Mouse (Mus musculus): ENCODE results near the gene Trp73.

The Trp73 gene

GRCm38 (mm10) chr4:154140182-154140212 is at the start of gene Trp73:
TSS of gene Trp73 (minus strand) at chr4:154140208.
- in situ Hi-C loops (cut with MboI, MseI), result loop anchor here (10.0 kb wide), 1 partner anchor 1685 kb away; no protein-coding TSS in a partner anchor

DNA sequence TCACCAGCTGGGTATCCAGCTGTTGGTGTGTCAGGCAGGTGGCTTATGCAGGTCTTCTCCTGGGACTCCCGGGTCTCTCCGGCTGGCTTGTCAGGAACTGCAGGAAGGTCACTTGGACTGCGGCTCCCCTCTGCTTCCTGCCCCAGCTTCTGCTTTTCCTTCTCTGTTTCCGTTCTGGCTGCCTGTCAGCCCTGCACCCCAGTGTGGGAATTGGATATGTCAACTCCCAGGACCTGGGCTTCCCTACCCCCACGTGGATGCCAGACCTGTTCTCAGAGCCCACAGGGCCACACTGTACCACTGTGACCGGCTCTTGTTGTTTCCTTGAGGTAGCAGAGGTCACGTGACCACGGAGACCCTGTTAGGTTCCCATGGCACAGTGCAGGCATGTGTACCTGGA is 48.9 kb upstream of the Trp73 start:
- in situ Hi-C loops (cut with MboI, MseI), result no loop called here

DNA sequence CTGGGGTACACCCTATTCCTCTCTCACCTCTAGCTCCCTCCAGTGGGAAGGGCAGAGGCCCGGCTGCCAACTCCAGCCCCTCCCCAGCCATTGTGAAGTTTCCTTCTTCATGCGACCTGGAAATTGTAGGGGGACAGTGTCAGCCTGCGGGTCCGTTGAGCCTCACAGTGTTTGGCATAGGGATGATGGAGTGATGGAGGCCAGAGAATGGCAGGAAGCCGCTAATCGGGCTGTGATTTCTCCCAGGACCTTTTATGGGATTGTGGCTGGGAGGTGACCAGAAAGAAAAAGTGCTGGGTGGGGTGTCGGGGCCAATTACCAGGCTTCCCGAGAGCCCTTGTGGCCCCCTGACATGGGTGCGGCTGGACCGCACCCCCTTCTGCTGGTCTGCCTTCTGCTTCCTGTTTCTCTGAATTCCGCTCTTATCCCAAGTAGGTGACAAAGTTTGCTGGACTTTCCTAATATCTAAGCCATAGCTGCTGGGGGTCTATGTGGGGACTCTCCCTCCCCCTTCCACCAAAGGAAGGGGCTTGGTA is 46.1 kb upstream of the Trp73 start:
- in situ Hi-C loops (cut with MboI, MseI), result no loop called here

- in situ Hi-C loops (cut with MboI, MseI), result no loop called here
These were observed 45.0 kb upstream of the Trp73 start for GRCm38 (mm10) chr4:154185001-154185400.

DNA sequence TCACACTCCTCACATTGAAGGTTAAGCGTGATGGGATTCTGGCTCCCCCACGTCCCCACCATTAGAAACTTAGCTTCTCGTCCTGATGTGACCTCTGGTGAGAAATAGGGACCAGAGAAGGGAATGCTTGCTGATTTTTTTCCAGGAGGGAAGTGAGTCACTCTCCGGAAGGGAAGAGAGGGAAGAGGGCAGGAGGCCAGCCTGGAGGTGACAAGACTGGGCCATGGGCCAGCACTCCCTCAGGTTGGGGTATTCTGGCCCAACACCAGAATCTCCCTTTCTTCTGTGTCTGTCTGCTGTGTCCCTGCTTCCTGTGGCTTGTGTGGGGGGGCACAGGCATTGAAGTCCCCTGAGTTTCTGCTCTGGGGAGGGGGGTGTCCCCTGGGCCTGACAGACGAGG is 43.6 kb upstream of the Trp73 start:
- in situ Hi-C loops (cut with MboI, MseI), result no loop called here

GRCm38 (mm10) chr4:154181001-154181400 is 41.0 kb upstream of the Trp73 start:
- in situ Hi-C loops (cut with MboI, MseI), result no loop called here

GRCm38 (mm10) chr4:154177257-154177656 is 37.2 kb upstream of the Trp73 start:
- in situ Hi-C loops (cut with MboI, MseI), result no loop called here

GRCm38 (mm10) chr4:154171931-154172604 is 32.1 kb upstream of the Trp73 start:
- in situ Hi-C loops (cut with MboI, MseI), result no loop called here

- in situ Hi-C loops (cut with MboI, MseI), result no loop called here
These were observed 31.3 kb upstream of the Trp73 start for GRCm38 (mm10) chr4:154171151-154171930.

DNA sequence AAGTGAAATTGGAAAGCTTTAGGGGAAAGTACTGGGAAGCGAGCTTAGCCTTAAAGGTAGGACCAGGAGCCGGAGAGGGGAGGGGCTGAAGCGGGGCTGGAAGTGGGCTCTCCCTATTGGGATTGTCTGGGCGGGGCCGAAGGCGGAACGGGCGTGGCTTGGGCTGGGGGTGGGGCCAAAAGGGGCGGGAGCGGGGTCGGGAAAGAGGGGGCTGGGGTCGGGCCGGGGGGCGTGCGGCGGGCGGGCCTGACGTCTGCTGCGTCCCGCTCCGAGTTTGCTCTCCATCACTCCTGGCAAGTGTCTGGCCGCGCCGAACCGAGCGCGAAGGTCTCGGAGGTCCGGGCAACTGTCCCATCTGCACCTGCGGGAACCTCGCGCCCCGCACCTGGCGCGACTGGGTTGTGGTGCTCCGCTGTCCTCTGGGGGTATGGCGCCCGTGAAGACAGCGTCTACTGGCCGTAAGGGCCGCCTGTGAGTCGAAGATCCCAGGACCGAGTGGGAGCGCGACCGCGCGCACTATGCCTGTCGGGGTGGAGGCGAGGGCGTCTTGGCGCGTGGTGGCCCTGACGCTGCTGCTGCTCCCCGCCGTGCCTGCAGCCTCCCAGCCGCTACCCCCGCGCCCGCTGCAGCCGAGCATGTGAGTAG is 30.6 kb upstream of the Trp73 start, which contains the start of gene Megf6:
TSS of gene Megf6 (plus strand) at position 225 of the 645 bp plus-strand sequence.
- in situ Hi-C loops (cut with MboI, MseI), result no loop called here

GRCm38 (mm10) chr4:154170021-154170420 is 30.0 kb upstream of the Trp73 start:
- in situ Hi-C loops (cut with MboI, MseI), result no loop called here

GRCm38 (mm10) chr4:154167053-154167452 is 27.0 kb upstream of the Trp73 start:
- in situ Hi-C loops (cut with MboI, MseI), result loop anchor here (5.0 kb wide), 1 partner anchor 40 kb away; no protein-coding TSS in a partner anchor

DNA sequence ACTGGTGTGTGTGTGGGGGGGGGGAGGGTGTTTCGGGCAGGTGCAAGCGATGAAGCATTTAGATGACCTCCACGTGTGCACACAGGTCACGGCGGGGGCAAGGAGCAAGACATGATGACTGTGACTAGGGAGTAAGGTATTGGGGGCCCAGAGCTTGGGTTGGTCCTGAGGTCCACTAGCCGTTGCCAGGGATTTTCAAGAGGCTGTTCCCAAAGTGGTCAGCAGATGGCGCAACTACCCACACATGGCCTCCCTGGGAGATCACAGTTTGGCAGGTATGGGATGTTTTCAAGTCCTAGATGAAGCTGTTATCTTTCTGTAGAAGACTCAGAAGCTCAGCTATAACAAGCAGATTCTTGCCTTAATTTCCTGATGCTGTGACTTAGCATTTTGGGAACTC is 23.3 kb upstream of the Trp73 start:
- in situ Hi-C loops (cut with MboI, MseI), result no loop called here

GRCm38 (mm10) chr4:154160538-154161390 is 20.8 kb upstream of the Trp73 start, which contains the start of gene Tprgl:
TSS of gene Tprgl (minus strand) at chr4:154160666.
- in situ Hi-C loops (cut with MboI, MseI), result no loop called here

DNA sequence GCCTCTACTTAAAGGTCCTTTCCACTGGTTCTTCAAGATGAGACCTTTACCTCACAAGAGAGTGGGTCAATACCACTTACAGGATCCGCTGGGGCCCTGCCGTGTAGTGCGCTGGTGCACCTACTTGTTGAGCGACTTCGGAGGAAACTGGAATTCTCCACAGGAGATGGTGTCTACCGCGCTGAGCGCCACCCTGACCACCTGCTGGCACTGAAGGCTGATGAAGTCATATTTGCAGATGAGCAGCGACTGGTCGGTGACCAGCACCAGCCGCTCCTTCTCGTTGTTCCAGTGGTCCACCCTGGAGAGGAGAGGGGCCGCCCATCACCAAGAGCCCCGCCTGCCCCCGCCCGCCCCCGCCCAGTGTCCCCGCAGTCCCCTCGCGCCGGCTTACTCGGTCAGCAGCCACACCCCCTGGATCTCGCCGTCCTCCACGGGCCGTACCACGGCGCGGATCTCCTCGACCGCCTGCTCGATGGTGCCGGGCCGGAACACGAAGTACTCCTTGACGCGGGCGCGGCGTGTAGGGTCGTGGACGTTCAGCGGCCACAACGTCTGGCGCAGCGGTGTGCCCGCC is 20.0 kb upstream of the Trp73 start:
- in situ Hi-C loops (cut with MboI, MseI), result loop anchor here (10.0 kb wide), 1 partner anchor 1445 kb away; the partner anchor contains the start of gene Slc35e2

GRCm38 (mm10) chr4:154159002-154159401 is 19.0 kb upstream of the Trp73 start:
- in situ Hi-C loops (cut with MboI, MseI), result loop anchor here (10.0 kb wide), 1 partner anchor 1446 kb away; the partner anchor contains the start of gene Slc35e2

DNA sequence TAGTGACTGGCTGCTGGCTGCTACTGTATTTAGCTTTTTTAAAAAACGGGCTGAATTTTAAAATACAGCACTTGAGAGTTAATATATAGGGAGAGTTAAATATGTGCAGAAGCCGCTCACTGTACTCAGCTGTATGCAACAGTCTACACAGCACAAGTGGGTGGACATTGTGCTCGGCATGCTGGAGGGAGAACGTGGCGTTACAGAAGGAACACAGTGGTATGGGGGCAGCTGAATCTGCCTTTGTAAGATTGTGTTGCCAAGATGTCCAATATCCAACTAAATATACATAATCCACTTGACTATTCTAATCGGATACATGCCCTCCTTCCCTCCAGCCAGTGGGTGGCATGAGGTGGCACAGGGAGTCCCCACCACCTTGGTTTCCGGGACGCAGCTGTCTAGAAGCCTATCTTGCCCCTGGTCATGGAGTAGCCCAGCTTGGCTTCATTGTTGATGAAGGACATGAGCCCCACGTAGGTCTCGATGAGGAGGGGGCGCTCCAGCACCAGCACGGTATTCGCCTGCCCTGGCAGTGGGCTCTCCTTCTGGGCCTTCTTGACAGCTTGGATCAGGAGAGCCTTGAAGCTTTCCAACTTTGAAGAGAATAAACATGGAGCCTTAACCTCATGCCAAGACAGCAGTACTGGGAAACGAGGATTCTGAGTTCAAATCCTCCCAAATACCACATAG is 18.1 kb upstream of the Trp73 start:
- in situ Hi-C loops (cut with MboI, MseI), result loop anchor here (10.0 kb wide), 1 partner anchor 1447 kb away; the partner anchor contains the start of gene Slc35e2

GRCm38 (mm10) chr4:154156050-154156449 is 16.0 kb upstream of the Trp73 start:
- in situ Hi-C loops (cut with MboI, MseI), result loop anchor here (10.0 kb wide), 1 partner anchor 1449 kb away; the partner anchor contains the start of gene Slc35e2

GRCm38 (mm10) chr4:154154104-154154503 is 14.1 kb upstream of the Trp73 start:
- in situ Hi-C loops (cut with MboI, MseI), result loop anchor here (10.0 kb wide), 1 partner anchor 1451 kb away; the partner anchor contains the start of gene Slc35e2

- in situ Hi-C loops (cut with MboI, MseI), result loop anchor here (10.0 kb wide), 1 partner anchor 1692 kb away; no protein-coding TSS in a partner anchor
These were observed 6.3 kb upstream of the Trp73 start for GRCm38 (mm10) chr4:154146342-154146741.

All from T-helper 1 cell (primary cell).